Mouse (Mus musculus) fibroblast of lung, adult 2 months (primary cell): ENCODE measurements at regions not wholly inside any gene's neighbourhood (a gene's known extent, or its start where the extent isn't known, plus 50 kb on each side); places are given as distances from the start of the nearest gene placed in this dataset.
A peak's percentile ranks its signal among the peaks of the same experiment; 100 is the strongest.

Experiments used
- DNase-seq: peaks from one replicate; pipeline ENCODE4 v3.0.0-alpha.2; 2011; ENCODE audit warnings: low read depth

GRCm38 (mm10) chr13:60123964-60124363 lies 53.2 kb downstream of the Gas1 start:
- no peak for DNase-seq

- DNase-seq: no peak
Observed at GRCm38 (mm10) chr13:60123174-60123587, 54.0 kb downstream of the Gas1 start.

- no peak for DNase-seq
Observed at GRCm38 (mm10) chr13:60122341-60123173, 54.6 kb downstream of the Gas1 start.

GRCm38 (mm10) chr13:60111465-60111864 lies 65.7 kb downstream of the Gas1 start:
- DNase-seq: no peak

- peak; percentile 97 for DNase-seq
Observed at GRCm38 (mm10) chr13:60110079-60110846, 66.9 kb downstream of the Gas1 start.

- DNase-seq: peak; percentile 72
Observed at GRCm38 (mm10) chr13:60105286-60105685, 71.9 kb downstream of the Gas1 start.

- no peak for DNase-seq
Observed at GRCm38 (mm10) chr13:60101651-60102050, 75.5 kb downstream of the Gas1 start.

GRCm38 (mm10) chr13:60100130-60101112 lies 76.7 kb downstream of the Gas1 start:
- no peak for DNase-seq

GRCm38 (mm10) chr13:60099469-60100129 lies 77.6 kb downstream of the Gas1 start:
- DNase-seq: no peak

- DNase-seq: no peak
Observed at GRCm38 (mm10) chr13:60098394-60098793, 78.8 kb downstream of the Gas1 start.

- no peak for DNase-seq
Observed at GRCm38 (mm10) chr13:60097776-60098175, 79.4 kb downstream of the Gas1 start.

GRCm38 (mm10) chr13:60086657-60087056 lies 90.5 kb downstream of the Gas1 start:
- no peak for DNase-seq

GRCm38 (mm10) chr13:60084975-60085374 lies 92.2 kb downstream of the Gas1 start:
- no peak for DNase-seq

GRCm38 (mm10) chr13:60084290-60084689 lies 92.9 kb downstream of the Gas1 start:
- no peak for DNase-seq

GRCm38 (mm10) chr13:60080113-60080512 lies 97.1 kb downstream of the Gas1 start:
- DNase-seq: no peak

GRCm38 (mm10) chr13:60078331-60079050 lies 98.7 kb downstream of the Gas1 start:
- DNase-seq: no peak

GRCm38 (mm10) chr13:60076147-60076800 lies 100.9 kb downstream of the Gas1 start:
- DNase-seq: no peak

- DNase-seq: no peak
Observed at GRCm38 (mm10) chr13:60071595-60071994, 105.6 kb downstream of the Gas1 start.

- DNase-seq: no peak
Observed at GRCm38 (mm10) chr13:60069196-60069595, 108.0 kb downstream of the Gas1 start.

GRCm38 (mm10) chr13:60067325-60067724 lies 109.8 kb downstream of the Gas1 start:
- DNase-seq: no peak
